Mouse (Mus musculus) myocyte (in vitro differentiated cells): Measurements from ENCODE around the gene Lancl3. TPM values are rescaled to one million over a fixed set of nuclear protein-coding genes. Genes with fewer than 3 reads are reported as not detected.

ENCODE experiments used
- H3K27me3 ChIP-seq: one replicate; pipeline ENCODE4 v1.6.1; 2011; ENCODE audit not compliant: control insufficient read depth, insufficient read depth, insufficient read length
- H3K36me3 ChIP-seq: one replicate; pipeline ENCODE4 v1.6.1; 2011; ENCODE audit not compliant: control insufficient read depth, insufficient read depth
- H3K4me2 ChIP-seq: one replicate; pipeline ENCODE4 v1.6.1; 2011; ENCODE audit warnings: low read depth, control low read depth
- H3K4me3 ChIP-seq: one replicate; pipeline ENCODE4 v1.5.1; 2011; ENCODE audit warnings: mild to moderate bottlenecking, control low read depth, moderate library complexity
- H3K79me2 ChIP-seq: one replicate; pipeline ENCODE4 v1.6.1; 2011; ENCODE audit not compliant: control insufficient read depth, insufficient read depth
- H3ac ChIP-seq: one replicate; pipeline ENCODE4 v1.6.1; 2011; ENCODE audit not compliant: control insufficient read depth, insufficient read length
- CEBPB ChIP-seq: IDR thresholded peaks from 2 replicates; pipeline ENCODE4 v1.6.1; 2011; ENCODE audit warnings: mild to moderate bottlenecking, moderate library complexity; ENCODE audit not compliant: poor library complexity, insufficient read depth, severe bottlenecking
- E2F4 ChIP-seq: IDR thresholded peaks from one replicate; pipeline ENCODE4 v1.6.1; 2011; ENCODE audit warnings: mild to moderate bottlenecking, control low read depth, moderate library complexity; ENCODE audit not compliant: insufficient read depth
- MAX ChIP-seq: IDR thresholded peaks from one replicate; pipeline ENCODE4 v1.6.1; 2011; ENCODE audit warnings: low read depth, mild to moderate bottlenecking, control low read depth
- MYOD1 ChIP-seq, 3 experiments: IDR thresholded peaks; one replicate each; pipeline ENCODE4 v1.6.1; 2011; ENCODE audit warnings: control low read depth in 2 of 3, low read depth in 2 of 3, mild to moderate bottlenecking in 2 of 3, moderate library complexity in 1 of 3; ENCODE audit not compliant: insufficient read length in 2 of 3, control insufficient read depth in 1 of 3
- MYOG ChIP-seq, 3 experiments: IDR thresholded peaks; one replicate each; pipeline ENCODE4 v1.6.1; 2011; ENCODE audit warnings: control low read depth in 2 of 3, low read depth in 2 of 3, mild to moderate bottlenecking in 2 of 3; ENCODE audit not compliant: insufficient read length in 2 of 3, control insufficient read depth in 1 of 3, insufficient read depth in 1 of 3
- POLR2A ChIP-seq: IDR thresholded peaks from one replicate; pipeline ENCODE4 v1.6.1; 2011; ENCODE audit warnings: low read depth, mild to moderate bottlenecking, control low read depth, moderate library complexity; ENCODE audit not compliant: insufficient read length
- POLR2AphosphoS2 ChIP-seq: IDR thresholded peaks from one replicate; pipeline ENCODE4 v1.6.1; 2011; ENCODE audit warnings: low read depth, control low read depth; ENCODE audit not compliant: insufficient read length
- REST ChIP-seq: IDR thresholded peaks from one replicate; pipeline ENCODE4 v1.6.1; 2011; ENCODE audit warnings: mild to moderate bottlenecking, control low read depth, moderate library complexity; ENCODE audit not compliant: insufficient read depth, insufficient read length
- SRF ChIP-seq: IDR thresholded peaks from one replicate; pipeline ENCODE4 v1.6.1; 2011; ENCODE audit warnings: low read depth; ENCODE audit not compliant: control insufficient read depth, insufficient read length
- TCF12 ChIP-seq: IDR thresholded peaks from one replicate; pipeline ENCODE4 v1.6.1; 2011; ENCODE audit warnings: mild to moderate bottlenecking, control low read depth; ENCODE audit not compliant: poor library complexity, insufficient read depth, severe bottlenecking
- TCF3 ChIP-seq: IDR thresholded peaks from one replicate; pipeline ENCODE4 v1.6.1; 2011; ENCODE audit warnings: low read depth, control low read depth; ENCODE audit not compliant: insufficient read length
- USF1 ChIP-seq: IDR thresholded peaks from one replicate; pipeline ENCODE4 v1.6.1; 2011; ENCODE audit warnings: low read depth, mild to moderate bottlenecking, control low read depth, moderate library complexity
- polyA plus RNA-seq: library from polyadenylated mRNA; unstranded; fragments of >200 nt; fragmentation: generic; extraction: Trizol; gene quantifications from one replicate; pipeline ENCODE4 v1.2.1, GENCODE M21; 2012; ENCODE audit warnings: missing spikeins

Gene Lancl3
- polyA plus RNA-seq, 1 experiment: 0.37 TPM

- H3ac ChIP-seq: no peak overlapping the region
- no peaks in the 10 kb centered on the region for H3K27me3 ChIP-seq
- no peaks in the 10 kb centered on the region for H3K36me3 ChIP-seq
- no peak overlapping the region for H3K4me3 ChIP-seq
- H3K79me2 ChIP-seq: no peaks in the 10 kb centered on the region
- H3K4me2 ChIP-seq: peak overlapping the region; percentile 74
- TF ChIP-seq POLR2AphosphoS2: no peak
- TF ChIP-seq TCF12: no peak
- TF ChIP-seq TCF3: no peak
- TF ChIP-seq MYOD1 (IDR thresholded peaks at IDR 0.05; ENCODE audit: control insufficient read depth in 1 of 3, insufficient read length in 2 of 3, low read depth in 2 of 3): no peak
- no peak for TF ChIP-seq POLR2A
- TF ChIP-seq USF1: no peak
- no peak for TF ChIP-seq REST
- TF ChIP-seq MAX: no peak
- no peak for TF ChIP-seq CEBPB
- no peak for TF ChIP-seq E2F4
- no peak for TF ChIP-seq SRF
- no peak for TF ChIP-seq MYOG (IDR thresholded peaks at IDR 0.05; ENCODE audit: control insufficient read depth in 1 of 3, insufficient read depth in 1 of 3, insufficient read length in 2 of 3, low read depth in 2 of 3)
Observed at GRCm38 (mm10) chrX:9202781-9203405, 3.2 kb downstream of the Lancl3 start.

GRCm38 (mm10) chrX:9205121-9205520 lies 5.4 kb downstream of the Lancl3 start:
- Histone ChIP-seq H3K4me3 (no peak overlapping the region), H3K4me2 (no peak overlapping the region), H3K79me2 (no peaks in the 10 kb centered on the region), H3ac (no peak overlapping the region), H3K27me3 (no peaks in the 10 kb centered on the region), H3K36me3 (no peaks in the 10 kb centered on the region)
- TF ChIP-seq POLR2A (no peak), TCF12 (no peak), MYOD1 (IDR thresholded peaks at IDR 0.05; ENCODE audit: control insufficient read depth in 1 of 3, insufficient read length in 2 of 3, low read depth in 2 of 3) (no peak), MAX (no peak)

- H3K36me3 ChIP-seq: no peaks in the 10 kb centered on the region
- no peaks in the 10 kb centered on the region for H3K27me3 ChIP-seq
- no peak overlapping the region for H3ac ChIP-seq
- TF ChIP-seq TCF3 (no peak), MAX (no peak), USF1 (no peak), TCF12 (no peak), SRF (no peak), MYOG (IDR thresholded peaks at IDR 0.05; ENCODE audit: control insufficient read depth in 1 of 3, insufficient read depth in 1 of 3, insufficient read length in 2 of 3, low read depth in 2 of 3) (no peak), E2F4 (no peak), POLR2A (no peak), MYOD1 (IDR thresholded peaks at IDR 0.05; ENCODE audit: control insufficient read depth in 1 of 3, insufficient read length in 2 of 3, low read depth in 2 of 3) (no peak), REST (no peak), CEBPB (no peak)
- H3K4me2 ChIP-seq: no peak overlapping the region
- no peak overlapping the region for H3K4me3 ChIP-seq
- no peaks in the 10 kb centered on the region for H3K79me2 ChIP-seq
Observed at GRCm38 (mm10) chrX:9216244-9216643, 16.5 kb downstream of the Lancl3 start.

GRCm38 (mm10) chrX:9219570-9219969 lies 19.9 kb downstream of the Lancl3 start:
- TF ChIP-seq POLR2A: no peak
- TF ChIP-seq MAX: no peak
- no peak for TF ChIP-seq MYOD1 (IDR thresholded peaks at IDR 0.05; ENCODE audit: control insufficient read depth in 1 of 3, insufficient read length in 2 of 3, low read depth in 2 of 3)
- TF ChIP-seq TCF3: no peak
- TF ChIP-seq MYOG (IDR thresholded peaks at IDR 0.05; ENCODE audit: control insufficient read depth in 1 of 3, insufficient read depth in 1 of 3, insufficient read length in 2 of 3, low read depth in 2 of 3): no peak
- no peak for TF ChIP-seq E2F4
- TF ChIP-seq USF1: no peak
- no peak for TF ChIP-seq POLR2AphosphoS2
- TF ChIP-seq REST: no peak
- TF ChIP-seq TCF12: no peak
- no peak for TF ChIP-seq CEBPB
- no peak for TF ChIP-seq SRF
- no peak overlapping the region for H3ac ChIP-seq
- no peak overlapping the region for H3K4me3 ChIP-seq
- no peaks in the 10 kb centered on the region for H3K79me2 ChIP-seq
- no peak overlapping the region for H3K4me2 ChIP-seq
- H3K36me3 ChIP-seq: no peaks in the 10 kb centered on the region
- no peaks in the 10 kb centered on the region for H3K27me3 ChIP-seq

GRCm38 (mm10) chrX:9221206-9221605 lies 21.5 kb downstream of the Lancl3 start:
- TF ChIP-seq TCF12 (no peak), TCF3 (no peak), POLR2A (no peak), USF1 (no peak), MAX (no peak), MYOD1 (IDR thresholded peaks at IDR 0.05; ENCODE audit: control insufficient read depth in 1 of 3, insufficient read length in 2 of 3, low read depth in 2 of 3) (no peak), REST (no peak), SRF (no peak), MYOG (IDR thresholded peaks at IDR 0.05; ENCODE audit: control insufficient read depth in 1 of 3, insufficient read depth in 1 of 3, insufficient read length in 2 of 3, low read depth in 2 of 3) (no peak), POLR2AphosphoS2 (no peak), CEBPB (no peak), E2F4 (no peak)
- Histone ChIP-seq H3K36me3 (no peaks in the 10 kb centered on the region), H3ac (no peak overlapping the region), H3K79me2 (no peaks in the 10 kb centered on the region), H3K4me3 (no peak overlapping the region), H3K4me2 (no peak overlapping the region), H3K27me3 (no peaks in the 10 kb centered on the region)
